Mouse (Mus musculus): ENCODE measurements at regions not wholly inside any gene's neighbourhood (a gene's known extent, or its start where the extent isn't known, plus 50 kb on each side); places are given as distances from the start of the nearest gene placed in this dataset.

DNA sequence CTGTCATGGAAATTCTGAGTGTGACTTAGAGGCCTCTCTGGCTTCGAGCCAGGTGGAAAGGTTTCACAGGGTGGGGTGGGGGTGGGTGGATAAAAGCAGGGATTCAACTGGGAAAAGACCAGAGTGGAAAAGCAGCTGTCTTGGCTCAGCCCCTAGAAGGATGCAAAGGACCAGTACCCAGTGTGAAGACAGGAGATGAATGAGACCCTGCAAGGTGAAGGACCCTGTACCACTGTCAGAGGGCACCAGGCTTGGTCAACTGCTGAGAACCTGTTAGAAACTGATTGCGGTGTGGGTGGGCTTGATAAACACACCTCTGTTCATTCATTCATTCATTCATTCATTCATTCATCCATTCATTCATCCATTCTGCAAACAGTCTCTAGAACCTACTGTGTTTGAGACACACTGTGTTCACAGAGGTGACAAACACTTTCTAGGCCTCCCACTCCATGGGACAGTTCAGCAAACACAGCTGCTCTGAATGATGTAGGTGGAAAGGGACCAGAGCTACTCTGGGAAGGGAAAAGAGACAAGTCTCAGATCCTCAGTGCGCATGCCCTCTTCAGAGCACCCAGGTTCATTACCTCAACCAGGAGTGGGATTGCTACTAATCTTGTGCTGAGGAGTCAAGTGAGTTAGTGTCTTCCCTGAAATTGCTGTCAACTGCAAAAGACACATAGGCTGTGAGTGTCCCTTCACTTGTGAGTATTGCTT, 100.4 kb upstream of the Sesn3 start:
- peak overlapping the region; percentile 79 for H3K27ac ChIP-seq (ENCODE audit: low read length)
- WGBS: 65% methylated on average over 3 of the region's 3 CpGs

DNA sequence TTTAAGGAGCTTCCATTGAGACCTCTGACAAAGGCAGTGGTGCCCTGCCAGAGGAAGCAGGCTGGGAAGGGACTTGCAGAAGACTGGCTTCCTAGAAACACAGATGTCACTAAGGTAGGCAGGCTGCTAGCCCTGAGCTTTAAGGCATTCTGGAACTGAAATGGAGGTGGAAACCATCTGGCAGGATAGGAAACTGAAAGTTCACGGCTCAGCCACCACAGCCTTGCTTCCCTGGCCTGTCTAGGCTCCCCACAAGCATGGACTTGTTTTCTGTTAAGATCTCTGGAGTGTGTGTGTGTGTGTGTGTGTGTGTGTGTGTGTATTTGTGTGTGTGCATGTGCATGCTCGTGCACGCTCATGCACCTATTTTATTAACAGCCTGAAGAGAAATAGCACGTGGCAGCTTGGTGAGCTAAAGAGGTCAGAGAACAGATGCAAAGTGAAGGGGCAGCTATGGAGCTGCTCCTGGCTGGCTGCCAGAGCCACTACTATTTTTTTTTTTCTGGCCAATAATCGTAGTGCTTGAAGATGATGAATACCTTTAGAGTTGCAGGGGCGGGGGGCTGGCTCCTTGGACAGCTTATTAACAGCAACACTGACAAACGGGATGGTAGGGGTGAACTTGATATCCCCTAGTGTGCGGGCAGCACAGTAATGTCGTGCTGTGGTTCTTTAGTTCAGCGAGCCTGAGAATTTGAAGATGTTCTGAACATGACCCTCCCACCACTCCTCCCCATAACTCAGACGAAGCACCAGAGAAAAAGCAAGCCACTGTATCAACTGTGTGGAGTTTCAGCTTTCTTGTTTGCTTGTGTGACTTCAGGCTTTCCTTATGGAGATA, 99.6 kb upstream of the Sesn3 start:
- 5% methylated on average over 11 of the region's 11 CpGs for WGBS
- no peaks in the 10 kb centered on the region for H3K36me3 ChIP-seq (ENCODE audit: insufficient read depth, low read length)
- H3K4me1 ChIP-seq (ENCODE audit: insufficient read depth, low read length): peaks cover 36% of the 10 kb centered on the region
- H3K27me3 ChIP-seq (ENCODE audit: insufficient read depth, low read length): no peaks in the 10 kb centered on the region
- ATAC-seq (ENCODE audit: low FRiP score, low TSS enrichment): peak; percentile 72
- peak overlapping the region; percentile 42 for H3K4me2 ChIP-seq (replicated peaks; ENCODE audit: low read depth, low read length)
- no peaks in the 10 kb centered on the region for H3K9me3 ChIP-seq (ENCODE audit: low read length)
- H3K9ac ChIP-seq (replicated peaks; ENCODE audit: low read length): no peak overlapping the region; the same call in 1 of the 2 replicates
- H3K27ac ChIP-seq (ENCODE audit: low read length): peak overlapping the region; percentile 63
- peak overlapping the region; percentile 8; the same call in 1 of the 2 replicates for H3K4me3 ChIP-seq (ENCODE audit: low read length)

More for the DNA sequence above, 100.4 kb upstream of the Sesn3 start:
- Histone ChIP-seq H3K4me3 (ENCODE audit: low read length) (no peak overlapping the region), H3K4me1 (ENCODE audit: insufficient read depth, low read length) (peaks cover 36% of the 10 kb centered on the region), H3K36me3 (ENCODE audit: insufficient read depth, low read length) (no peaks in the 10 kb centered on the region), H3K4me2 (replicated peaks; ENCODE audit: low read depth, low read length) (peak overlapping the region; percentile 42), H3K9ac (replicated peaks; ENCODE audit: low read length) (no peak overlapping the region; the same call in 1 of the 2 replicates), H3K9me3 (ENCODE audit: low read length) (no peaks in the 10 kb centered on the region), H3K27me3 (ENCODE audit: insufficient read depth, low read length) (no peaks in the 10 kb centered on the region)
- peak; percentile 56; the same call in 1 of the 2 replicates for ATAC-seq (ENCODE audit: low FRiP score, low TSS enrichment)

DNA sequence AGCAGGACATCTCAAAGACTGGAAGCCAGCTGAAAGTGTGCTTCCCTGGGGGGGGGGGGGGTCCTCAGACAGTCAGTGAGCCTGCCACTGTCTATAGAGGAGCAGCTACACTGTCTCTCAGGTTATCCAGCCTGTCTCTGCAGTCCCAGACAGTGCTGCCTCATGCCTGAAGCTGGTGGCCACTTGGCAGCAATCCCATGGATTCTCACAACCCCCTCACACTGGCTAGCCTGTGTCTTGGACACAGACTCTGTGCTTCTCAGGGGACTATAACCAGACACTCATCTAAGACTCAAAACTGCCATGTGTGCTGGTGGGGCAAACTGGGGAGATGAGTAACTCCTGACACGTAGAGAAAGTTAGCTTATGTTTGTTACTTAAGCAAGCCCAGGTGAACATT, 95.1 kb upstream of the Sesn3 start:
- Histone ChIP-seq H3K4me2 (replicated peaks; ENCODE audit: low read depth, low read length) (no peak overlapping the region), H3K9ac (replicated peaks; ENCODE audit: low read length) (no peak overlapping the region), H3K36me3 (ENCODE audit: insufficient read depth, low read length) (no peaks in the 10 kb centered on the region), H3K27ac (ENCODE audit: low read length) (no peak overlapping the region), H3K4me1 (ENCODE audit: insufficient read depth, low read length) (peaks cover 20% of the 10 kb centered on the region), H3K27me3 (ENCODE audit: insufficient read depth, low read length) (no peaks in the 10 kb centered on the region), H3K4me3 (ENCODE audit: low read length) (no peak overlapping the region), H3K9me3 (ENCODE audit: low read length) (no peaks in the 10 kb centered on the region)
- no peak for ATAC-seq (ENCODE audit: low FRiP score, low TSS enrichment)
- WGBS: 81% methylated on average over 1 of the region's 1 CpGs

DNA sequence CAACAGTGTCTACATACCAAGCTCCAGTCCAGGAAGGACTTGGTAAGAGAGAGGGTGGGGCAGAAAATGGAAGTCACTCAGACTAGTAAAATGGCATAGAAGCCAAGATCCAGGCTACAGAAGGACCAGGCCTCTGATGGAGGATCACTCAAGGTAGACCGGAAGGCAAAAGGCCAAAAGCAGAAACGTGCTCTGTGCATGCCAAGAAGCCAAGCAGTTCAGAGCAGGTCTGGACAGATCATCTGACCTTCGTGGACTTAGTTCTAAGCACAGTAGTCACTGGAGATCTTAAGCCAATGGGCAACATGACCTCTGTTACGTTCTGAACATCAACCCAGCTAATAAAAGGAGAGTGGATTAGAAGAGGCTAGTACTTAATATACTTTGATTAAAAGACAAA, 90.6 kb upstream of the Sesn3 start:
- 89% methylated on average over 4 of the region's 4 CpGs for WGBS

DNA sequence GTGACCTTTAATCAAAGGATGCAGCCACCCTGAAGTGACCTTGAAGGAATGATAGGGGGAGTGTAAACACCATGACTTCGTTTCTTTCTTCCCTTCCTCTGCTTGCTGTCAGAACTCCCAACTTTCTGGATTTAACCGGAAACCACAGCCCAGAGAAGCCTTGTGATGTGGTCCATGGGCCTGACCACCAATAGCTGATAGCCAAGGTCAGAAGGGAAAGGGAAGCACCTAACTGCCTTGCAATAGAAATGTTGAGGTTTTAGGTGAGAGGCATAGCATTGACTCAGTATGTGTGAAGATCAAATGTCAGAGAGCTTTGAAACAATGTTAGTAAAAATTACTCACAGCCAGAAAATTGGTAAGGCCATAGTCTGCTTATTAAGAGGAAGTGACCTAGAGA, 89.2 kb upstream of the Sesn3 start:
- no peak overlapping the region for H3K4me3 ChIP-seq (ENCODE audit: low read length)
- H3K9me3 ChIP-seq (ENCODE audit: low read length): no peaks in the 10 kb centered on the region
- H3K4me1 ChIP-seq (ENCODE audit: insufficient read depth, low read length): peaks cover 8% of the 10 kb centered on the region; the same call in 1 of the 2 replicates
- H3K27me3 ChIP-seq (ENCODE audit: insufficient read depth, low read length): no peaks in the 10 kb centered on the region
- H3K36me3 ChIP-seq (ENCODE audit: insufficient read depth, low read length): no peaks in the 10 kb centered on the region
- H3K27ac ChIP-seq (ENCODE audit: low read length): no peak overlapping the region
- ATAC-seq (ENCODE audit: low FRiP score, low TSS enrichment): no peak
- H3K4me2 ChIP-seq (replicated peaks; ENCODE audit: low read depth, low read length): no peak overlapping the region
- H3K9ac ChIP-seq (replicated peaks; ENCODE audit: low read length): no peak overlapping the region
- whole genome bisulfite sequencing: 43% methylated on average over 2 of the region's 2 CpGs

More for the DNA sequence above, 90.6 kb upstream of the Sesn3 start:
- Histone ChIP-seq H3K4me3 (ENCODE audit: low read length) (no peak overlapping the region), H3K9ac (replicated peaks; ENCODE audit: low read length) (no peak overlapping the region), H3K27me3 (ENCODE audit: insufficient read depth, low read length) (no peaks in the 10 kb centered on the region), H3K36me3 (ENCODE audit: insufficient read depth, low read length) (no peaks in the 10 kb centered on the region), H3K9me3 (ENCODE audit: low read length) (no peaks in the 10 kb centered on the region), H3K4me2 (replicated peaks; ENCODE audit: low read depth, low read length) (no peak overlapping the region), H3K27ac (ENCODE audit: low read length) (no peak overlapping the region), H3K4me1 (ENCODE audit: insufficient read depth, low read length) (0 out of 2 replicates have a peak, but pooled peaks cover 3% of the 10 kb centered on the region)
- no peak for ATAC-seq (ENCODE audit: low FRiP score, low TSS enrichment)

DNA sequence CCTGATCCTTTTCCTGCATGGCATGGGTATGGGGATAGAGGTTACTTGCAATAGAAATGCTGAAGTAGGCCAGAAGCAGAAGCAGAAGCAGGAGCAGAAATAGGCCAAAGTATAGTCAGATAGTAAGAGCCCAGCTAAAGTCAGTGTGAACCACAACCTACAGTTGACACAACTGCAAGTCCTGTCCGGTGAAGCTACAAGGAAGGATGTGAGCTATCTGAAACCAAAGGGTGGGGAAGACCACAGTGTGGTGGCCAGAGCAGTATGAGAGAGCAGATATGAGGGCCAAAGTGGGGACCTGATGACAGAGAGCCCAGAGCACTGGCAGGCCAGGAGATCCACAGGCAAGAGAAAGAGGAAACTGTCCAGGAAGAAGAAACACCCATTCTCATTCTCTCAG, 87.1 kb upstream of the Sesn3 start:
- peaks cover 11% of the 10 kb centered on the region; the same call in 1 of the 2 replicates for H3K4me1 ChIP-seq (ENCODE audit: insufficient read depth, low read length)
- H3K27ac ChIP-seq (ENCODE audit: low read length): no peak overlapping the region
- no peak overlapping the region for H3K4me3 ChIP-seq (ENCODE audit: low read length)
- WGBS: 100% methylated on average over 1 of the region's 1 CpGs
- H3K9ac ChIP-seq (replicated peaks; ENCODE audit: low read length): no peak overlapping the region
- no peaks in the 10 kb centered on the region for H3K9me3 ChIP-seq (ENCODE audit: low read length)
- no peaks in the 10 kb centered on the region for H3K36me3 ChIP-seq (ENCODE audit: insufficient read depth, low read length)
- no peaks in the 10 kb centered on the region for H3K27me3 ChIP-seq (ENCODE audit: insufficient read depth, low read length)
- ATAC-seq (ENCODE audit: low FRiP score, low TSS enrichment): no peak
- H3K4me2 ChIP-seq (replicated peaks; ENCODE audit: low read depth, low read length): no peak overlapping the region

DNA sequence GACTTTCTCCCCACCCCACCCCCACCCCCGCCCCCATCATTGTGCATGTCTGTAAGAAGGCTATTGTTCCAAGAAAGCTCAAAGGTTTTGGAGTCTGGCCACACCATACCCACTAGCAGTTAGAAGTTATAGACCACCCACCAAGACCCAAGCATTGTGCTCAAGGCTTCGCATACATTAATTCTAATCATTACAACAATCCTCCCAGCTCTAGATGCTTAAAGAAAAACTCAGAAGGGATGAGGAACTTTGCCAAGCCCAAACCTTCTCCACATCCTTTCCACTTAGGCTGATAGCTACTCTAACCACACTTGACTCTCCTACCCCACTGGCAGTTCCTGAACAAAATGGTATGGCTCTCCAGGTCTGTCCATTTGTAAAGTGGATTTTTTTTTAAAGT, 86.4 kb upstream of the Sesn3 start:
- Histone ChIP-seq H3K9ac (replicated peaks; ENCODE audit: low read length) (no peak overlapping the region), H3K27me3 (ENCODE audit: insufficient read depth, low read length) (no peaks in the 10 kb centered on the region), H3K27ac (ENCODE audit: low read length) (no peak overlapping the region), H3K36me3 (ENCODE audit: insufficient read depth, low read length) (no peaks in the 10 kb centered on the region), H3K4me3 (ENCODE audit: low read length) (no peak overlapping the region), H3K9me3 (ENCODE audit: low read length) (no peaks in the 10 kb centered on the region), H3K4me1 (ENCODE audit: insufficient read depth, low read length) (peaks cover 8% of the 10 kb centered on the region; the same call in 1 of the 2 replicates), H3K4me2 (replicated peaks; ENCODE audit: low read depth, low read length) (no peak overlapping the region)
- ATAC-seq (ENCODE audit: low FRiP score, low TSS enrichment): no peak
- WGBS: 78% methylated on average over 2 of the region's 2 CpGs

DNA sequence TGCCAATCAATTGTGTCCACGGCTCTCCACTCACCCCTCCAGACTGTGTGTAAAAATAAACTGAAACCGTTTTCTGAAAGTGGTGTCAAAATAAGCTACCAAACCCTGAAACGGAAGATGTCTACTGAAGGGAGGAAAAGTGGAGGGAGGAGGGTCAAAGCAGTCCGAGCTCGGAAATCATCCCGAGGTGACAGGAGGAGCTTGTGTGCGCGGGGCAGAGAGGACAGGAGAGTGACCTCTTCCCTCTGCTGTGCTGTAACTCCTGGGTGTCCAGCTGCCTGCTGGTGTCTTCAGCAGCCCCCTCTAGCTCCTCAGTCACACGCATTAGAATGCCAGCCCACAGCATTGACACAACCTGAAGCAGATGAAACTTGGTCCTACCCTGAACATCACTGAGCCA, 84.2 kb upstream of the Sesn3 start:
- peak; percentile 57; the same call in 1 of the 2 replicates for ATAC-seq (ENCODE audit: low FRiP score, low TSS enrichment)
- WGBS: 22% methylated on average over 9 of the region's 9 CpGs
- H3K9ac ChIP-seq (replicated peaks; ENCODE audit: low read length): no peak overlapping the region

DNA sequence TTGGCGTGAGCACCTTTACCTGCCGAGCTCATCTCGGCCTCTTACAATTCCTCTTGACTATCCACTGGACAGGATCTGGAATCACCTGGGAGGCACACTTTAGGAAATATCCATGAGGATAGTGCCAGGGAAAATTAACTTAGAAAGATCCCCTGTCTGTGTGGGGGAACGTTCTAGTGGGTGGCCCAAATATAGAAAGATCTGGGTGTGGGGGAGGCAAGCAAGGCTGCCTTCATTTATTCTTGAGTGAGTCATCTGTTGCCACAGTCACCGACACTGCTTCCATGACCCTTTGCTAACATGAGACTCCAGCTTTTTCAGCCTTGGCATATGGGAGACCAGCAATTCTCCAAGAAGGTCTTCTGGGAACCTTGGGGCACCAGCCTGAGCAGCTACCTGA, 80.1 kb upstream of the Sesn3 start:
- WGBS: 82% methylated on average over 5 of the region's 5 CpGs
- Histone ChIP-seq H3K36me3 (ENCODE audit: insufficient read depth, low read length) (no peaks in the 10 kb centered on the region), H3K4me2 (replicated peaks; ENCODE audit: low read depth, low read length) (no peak overlapping the region), H3K9ac (replicated peaks; ENCODE audit: low read length) (no peak overlapping the region), H3K27ac (ENCODE audit: low read length) (no peak overlapping the region), H3K9me3 (ENCODE audit: low read length) (no peaks in the 10 kb centered on the region), H3K4me3 (ENCODE audit: low read length) (no peak overlapping the region), H3K4me1 (ENCODE audit: insufficient read depth, low read length) (peaks cover 8% of the 10 kb centered on the region; the same call in 1 of the 2 replicates), H3K27me3 (ENCODE audit: insufficient read depth, low read length) (no peaks in the 10 kb centered on the region)
- no peak for ATAC-seq (ENCODE audit: low FRiP score, low TSS enrichment)

More for the DNA sequence above, 84.2 kb upstream of the Sesn3 start:
- Histone ChIP-seq H3K27ac (ENCODE audit: low read length) (no peak overlapping the region), H3K4me2 (replicated peaks; ENCODE audit: low read depth, low read length) (no peak overlapping the region), H3K9me3 (ENCODE audit: low read length) (no peaks in the 10 kb centered on the region), H3K4me3 (ENCODE audit: low read length) (no peak overlapping the region), H3K4me1 (ENCODE audit: insufficient read depth, low read length) (peaks cover 8% of the 10 kb centered on the region; the same call in 1 of the 2 replicates), H3K36me3 (ENCODE audit: insufficient read depth, low read length) (no peaks in the 10 kb centered on the region), H3K27me3 (ENCODE audit: insufficient read depth, low read length) (no peaks in the 10 kb centered on the region)

DNA sequence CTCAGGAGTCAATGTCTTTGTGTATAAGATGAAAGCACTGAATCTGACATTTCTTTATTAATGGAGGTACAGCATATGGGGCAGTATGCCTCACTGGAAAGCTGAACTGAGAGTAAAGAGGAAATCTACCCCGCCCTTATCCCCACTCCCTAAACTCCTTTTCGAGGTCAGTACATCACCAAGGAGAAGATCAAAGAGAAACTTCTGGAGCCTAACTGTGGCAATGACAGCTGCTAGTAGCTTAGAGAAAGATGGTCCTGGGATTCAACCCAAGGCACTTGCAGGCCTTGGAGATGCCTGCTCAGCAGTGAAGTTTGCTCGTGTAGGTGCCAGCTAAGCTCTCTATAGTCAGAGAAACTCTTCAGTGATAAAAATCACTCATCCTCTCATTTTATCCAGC, 75.8 kb upstream of the Sesn3 start:
- Histone ChIP-seq H3K9me3 (ENCODE audit: low read length) (no peaks in the 10 kb centered on the region), H3K27ac (ENCODE audit: low read length) (no peak overlapping the region), H3K4me2 (replicated peaks; ENCODE audit: low read depth, low read length) (no peak overlapping the region), H3K27me3 (ENCODE audit: insufficient read depth, low read length) (no peaks in the 10 kb centered on the region), H3K4me1 (ENCODE audit: insufficient read depth, low read length) (peaks cover 16% of the 10 kb centered on the region), H3K9ac (replicated peaks; ENCODE audit: low read length) (no peak overlapping the region), H3K4me3 (ENCODE audit: low read length) (no peak overlapping the region), H3K36me3 (ENCODE audit: insufficient read depth, low read length) (no peaks in the 10 kb centered on the region)
- no peak for ATAC-seq (ENCODE audit: low FRiP score, low TSS enrichment)
- 37% methylated on average over 3 of the region's 3 CpGs for WGBS

Data from kidney, embryonic 16.5 days (tissue).